Mouse (Mus musculus) liver, embryonic 14.5 days (tissue): Measurements from ENCODE around the gene Cdc123. TPM values are rescaled to one million over a fixed set of nuclear protein-coding genes. Genes with fewer than 3 reads are reported as not detected.

Experiments used
- ATAC-seq: fragments of 200-750 bp; cut with Nextera tagmentation; 2 replicates; pipeline ENCODE4 v1.8.0; 2017; ENCODE audit warnings: moderate number of reproducible peaks, mild to moderate bottlenecking, moderate library complexity; ENCODE audit not compliant: insufficient read depth
- DNase-seq, 3 experiments: peaks; one replicate each; pipeline ENCODE4 v3.0.0-alpha.2; 2012 to 2013; ENCODE audit warnings: low read depth in 3 of 3, low spot score in 3 of 3
- H3K27ac ChIP-seq: fragments of 300-500 bp; sonication (generic); 2 replicates; pipeline ENCODE4 v1.5.1; 2014; ENCODE audit warnings: moderate library complexity, mild to moderate bottlenecking, control low read depth, inconsistent platforms
- H3K27me3 ChIP-seq: fragments of 300-500 bp; sonication (generic); 2 replicates; pipeline ENCODE4 v1.6.1; 2014; ENCODE audit warnings: mild to moderate bottlenecking, low read length, moderate library complexity; ENCODE audit not compliant: control insufficient read depth, insufficient read depth
- H3K36me3 ChIP-seq: fragments of 300-500 bp; sonication (generic); replicated peaks from 2 replicates; pipeline ENCODE4 v1.6.1; 2014; ENCODE audit warnings: low read depth; ENCODE audit not compliant: control insufficient read depth, insufficient read depth
- H3K4me1 ChIP-seq, 2 experiments: fragments of 200-500 bp in 1 of 2; fragments of 300-500 bp in 1 of 2; sonication (generic) in 1 of 2; replicated peaks; 2 replicates each; pipeline ENCODE4 v1.6.1; 2012 to 2014; ENCODE audit warnings: antibody characterized with exemption in 1 of 2, inconsistent platforms in 1 of 2, low read length in 1 of 2; ENCODE audit not compliant: control insufficient read depth in 2 of 2, insufficient read depth in 2 of 2
- H3K4me2 ChIP-seq: fragments of 300-500 bp; sonication (generic); 2 replicates; pipeline ENCODE4 v1.6.1; 2014; ENCODE audit warnings: low read depth, mild to moderate bottlenecking, control low read depth, moderate library complexity
- H3K4me3 ChIP-seq, 2 experiments: fragments of 200-500 bp in 1 of 2; fragments of 300-500 bp in 1 of 2; sonication (generic) in 1 of 2; 2 replicates each; pipeline ENCODE4 v1.5.1; 2012 to 2014; ENCODE audit warnings: low read depth in 2 of 2, low read length in 2 of 2, mild to moderate bottlenecking in 2 of 2, control low read depth in 1 of 2, inconsistent platforms in 1 of 2, moderate library complexity in 1 of 2; ENCODE audit not compliant: insufficient read depth in 1 of 2
- H3K9ac ChIP-seq: fragments of 300-500 bp; sonication (generic); replicated peaks from 2 replicates; pipeline ENCODE4 v1.6.1; 2014; ENCODE audit warnings: mild to moderate bottlenecking, control low read depth, moderate library complexity
- H3K9me3 ChIP-seq: fragments of 300-500 bp; sonication (generic); 2 replicates; pipeline ENCODE4 v1.6.1; 2016; ENCODE audit warnings: low read length, mixed read lengths; ENCODE audit not compliant: control insufficient read depth
- CTCF ChIP-seq: IDR thresholded peaks from 2 replicates; pipeline ENCODE4 v1.5.1; 2016; ENCODE audit warnings: antibody characterized with exemption, low read depth, control low read depth
- EP300 ChIP-seq: IDR thresholded peaks from 2 replicates; pipeline ENCODE4 v1.6.1; 2016; ENCODE audit warnings: antibody characterized with exemption, low read depth
- WGBS: fragments of 180-500 bp; shearing (Covaris S2); extraction: QIAGEN DNeasy Blood & Tissue Kit; methylation state at CpG from one replicate; pipeline ENCODE4 v1.1.7; 2014; ENCODE audit not compliant: insufficient replicate concordance; 5-methylcytosine and 5-hydroxymethylcytosine counted together
- polyA plus RNA-seq, 2 experiments: library from polyadenylated mRNA; depleted of rRNA in 1 of 2; stranded (reverse) in 1 of 2; unstranded in 1 of 2; fragments of >200 nt; fragmentation: Nextera tagmentation in 1 of 2; extraction: Ambion mirVana in 1 of 2; gene quantifications; 2 replicates each; pipeline versions ENCODE4 v1.2.1 to v1.2.3; 2012 to 2014

The Cdc123 gene
- polyA plus RNA-seq, 2 experiments: 112 to 135 TPM

- 35% methylated on average over 2 of the region's 2 CpGs for WGBS
- ATAC-seq (no peak), DNase-seq (no peak)
- H3K4me2 ChIP-seq: no peak overlapping the region
- no peak overlapping the region for H3K9ac ChIP-seq
- H3K4me3 ChIP-seq: no peak overlapping the region
- no peaks in the 10 kb centered on the region for H3K9me3 ChIP-seq
- TF ChIP-seq EP300: no peak
- TF ChIP-seq CTCF: no peak
- H3K4me1 ChIP-seq: peaks cover 0 to 5% of the 10 kb centered on the region in 2 experiments; a peak in 1 of 4 replicates
- H3K27ac ChIP-seq: no peak overlapping the region
- H3K36me3 ChIP-seq: no peaks in the 10 kb centered on the region
- no peaks in the 10 kb centered on the region for H3K27me3 ChIP-seq
Measured at GRCm38 (mm10) chr2:5772464-5772863, 72.5 kb downstream of the Cdc123 start.

GRCm38 (mm10) chr2:5770708-5771241 is 74.2 kb downstream of the Cdc123 start:
- Histone ChIP-seq H3K9me3 (no peaks in the 10 kb centered on the region), H3K27me3 (no peaks in the 10 kb centered on the region), H3K27ac (no peak overlapping the region), H3K4me1 (peaks cover 0 to 5% of the 10 kb centered on the region in 2 experiments; a peak in 1 of 4 replicates), H3K36me3 (no peaks in the 10 kb centered on the region), H3K4me2 (no peak overlapping the region), H3K9ac (no peak overlapping the region), H3K4me3 (no peak overlapping the region)
- DNase-seq (peak in 2 of 3 experiments; percentile 12 to 22), ATAC-seq (no peak)
- TF ChIP-seq EP300 (no peak), CTCF (peak; percentile 21; the same call in 1 of the 2 replicates)
- 9% methylated on average over 8 of the region's 8 CpGs for WGBS

GRCm38 (mm10) chr2:5769630-5770029 is 75.3 kb downstream of the Cdc123 start:
- Histone ChIP-seq H3K36me3 (no peaks in the 10 kb centered on the region), H3K9me3 (no peaks in the 10 kb centered on the region), H3K27ac (no peak overlapping the region), H3K27me3 (no peaks in the 10 kb centered on the region), H3K9ac (no peak overlapping the region), H3K4me2 (no peak overlapping the region), H3K4me3 (no peak overlapping the region), H3K4me1 (peaks cover 0 to 5% of the 10 kb centered on the region in 2 experiments; a peak in 1 of 4 replicates)
- no peak for DNase-seq
- TF ChIP-seq EP300: no peak
- TF ChIP-seq CTCF: no peak
- no peak for ATAC-seq

GRCm38 (mm10) chr2:5768946-5769345 is 76.0 kb downstream of the Cdc123 start:
- Histone ChIP-seq H3K4me3 (no peak overlapping the region), H3K4me2 (no peak overlapping the region), H3K9me3 (no peaks in the 10 kb centered on the region), H3K4me1 (peaks cover 0 to 5% of the 10 kb centered on the region in 2 experiments; a peak in 1 of 4 replicates), H3K36me3 (no peaks in the 10 kb centered on the region), H3K27me3 (no peaks in the 10 kb centered on the region), H3K9ac (no peak overlapping the region), H3K27ac (no peak overlapping the region)
- TF ChIP-seq CTCF (no peak), EP300 (no peak)
- ATAC-seq (no peak), DNase-seq (no peak)
- 64% methylated on average over 4 of the region's 4 CpGs for WGBS

GRCm38 (mm10) chr2:5762031-5762430 is 82.9 kb downstream of the Cdc123 start:
- H3K27me3 ChIP-seq: no peaks in the 10 kb centered on the region
- WGBS: 63% methylated on average over 3 of the region's 3 CpGs
- ATAC-seq (no peak), DNase-seq (no peak)
- no peak overlapping the region for H3K9ac ChIP-seq
- no peaks in the 10 kb centered on the region for H3K36me3 ChIP-seq
- TF ChIP-seq EP300: no peak
- no peak; the same call in 1 of the 2 replicates for TF ChIP-seq CTCF
- no peak overlapping the region for H3K4me2 ChIP-seq
- no peak overlapping the region for H3K27ac ChIP-seq
- H3K4me1 ChIP-seq: no peaks in the 10 kb centered on the region
- no peak overlapping the region for H3K4me3 ChIP-seq
- no peaks in the 10 kb centered on the region for H3K9me3 ChIP-seq
